Mouse (Mus musculus): ENCODE measurements at regions not wholly inside any gene's neighbourhood (a gene's known extent, or its start where the extent isn't known, plus 50 kb on each side); places are given as distances from the start of the nearest gene placed in this dataset.

DNA sequence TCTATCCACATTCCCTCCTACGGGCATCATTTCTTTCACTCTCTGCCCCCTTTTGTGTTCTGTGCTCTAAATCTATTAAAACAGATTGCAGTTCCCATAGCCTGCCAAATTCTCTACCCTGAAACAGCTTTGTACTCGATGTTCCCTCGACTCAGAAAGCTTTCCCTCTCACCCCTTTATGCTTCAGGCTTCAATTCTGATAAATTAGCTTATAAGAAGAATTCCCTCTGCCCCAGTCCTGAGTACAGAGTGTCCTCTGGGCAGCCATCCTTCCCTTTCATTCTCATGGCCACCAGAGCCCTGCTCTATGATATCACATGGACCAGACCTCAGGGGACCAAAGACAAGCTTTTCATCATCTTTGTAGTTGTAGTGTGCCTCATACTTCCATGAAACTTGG lies 163.6 kb downstream of the Cartpt start:
- Histone ChIP-seq H3K36me3 (ENCODE audit: control insufficient read depth, insufficient read depth, low read length) (no peaks in the 10 kb centered on the region), H3K9me3 (ENCODE audit: control insufficient read depth, low read length) (no peaks in the 10 kb centered on the region), H3K4me1 (ENCODE audit: control insufficient read depth, insufficient read depth, low read length) (no peaks in the 10 kb centered on the region), H3K27me3 (ENCODE audit: control insufficient read depth, insufficient read depth, low read length) (no peaks in the 10 kb centered on the region), H3K9ac (ENCODE audit: low read depth, low read length) (no peak overlapping the region), H3K4me2 (replicated peaks; ENCODE audit: low read depth, low read length) (no peak overlapping the region), H3K27ac (ENCODE audit: low read depth, low read length) (no peak overlapping the region), H3K4me3 (ENCODE audit: low read length) (no peak overlapping the region)
- WGBS = 78% methylated on average over 3 of the region's 3 CpGs
- no peak for ATAC-seq (ENCODE audit: low FRiP score, low TSS enrichment)

DNA sequence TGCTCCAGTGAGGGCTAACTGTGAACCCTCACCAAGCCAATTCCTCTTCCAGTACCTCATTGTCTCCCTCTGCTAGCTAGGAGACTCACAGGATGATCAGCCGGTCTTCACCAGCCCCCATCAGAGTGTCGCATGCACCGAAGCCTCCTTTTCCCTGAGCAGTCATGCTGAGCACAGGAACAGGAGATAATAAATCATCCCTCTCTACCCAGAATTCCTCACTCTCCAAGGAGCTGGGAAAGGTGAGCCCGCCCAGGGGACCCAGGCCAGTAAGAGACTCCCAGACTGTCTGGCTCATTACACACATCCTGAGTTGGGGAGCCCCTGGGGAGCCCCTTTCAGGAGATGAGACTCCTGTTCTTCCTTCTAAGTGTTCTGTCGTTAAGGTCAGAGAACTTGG lies 171.7 kb downstream of the Cartpt start:
- Histone ChIP-seq H3K4me2 (replicated peaks; ENCODE audit: low read depth, low read length) (no peak overlapping the region), H3K9ac (ENCODE audit: low read depth, low read length) (no peak overlapping the region), H3K4me1 (ENCODE audit: control insufficient read depth, insufficient read depth, low read length) (peaks cover 11% of the 10 kb centered on the region; the same call in 1 of the 2 replicates), H3K9me3 (ENCODE audit: control insufficient read depth, low read length) (no peaks in the 10 kb centered on the region), H3K27ac (ENCODE audit: low read depth, low read length) (no peak overlapping the region; the same call in 1 of the 2 replicates), H3K36me3 (ENCODE audit: control insufficient read depth, insufficient read depth, low read length) (no peaks in the 10 kb centered on the region), H3K27me3 (ENCODE audit: control insufficient read depth, insufficient read depth, low read length) (no peaks in the 10 kb centered on the region), H3K4me3 (ENCODE audit: low read length) (no peak overlapping the region)
- peak; percentile 92 for ATAC-seq (ENCODE audit: low FRiP score, low TSS enrichment)
- WGBS = 6% methylated on average over 5 of the region's 5 CpGs

DNA sequence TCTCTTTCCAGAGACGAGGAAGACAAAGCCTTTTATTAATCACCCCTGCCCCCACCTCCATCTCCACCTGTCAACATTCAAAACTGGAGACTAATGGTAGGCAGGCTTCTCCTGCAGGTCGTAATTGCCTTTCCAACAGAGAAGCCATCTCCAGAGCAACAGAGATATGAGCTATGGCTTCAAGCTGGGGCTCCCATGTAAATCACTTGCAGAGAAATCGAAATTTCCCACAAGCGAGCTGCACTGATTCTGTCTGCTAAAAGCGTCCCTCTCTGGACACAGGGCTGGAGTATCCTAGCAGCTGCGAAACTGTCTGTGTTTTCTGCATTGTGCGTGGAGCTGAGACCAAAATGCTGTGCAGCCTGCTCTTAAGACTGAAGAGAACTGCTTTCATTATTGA lies 176.6 kb downstream of the Cartpt start:
- H3K27me3 ChIP-seq (ENCODE audit: control insufficient read depth, insufficient read depth, low read length) = no peaks in the 10 kb centered on the region

DNA sequence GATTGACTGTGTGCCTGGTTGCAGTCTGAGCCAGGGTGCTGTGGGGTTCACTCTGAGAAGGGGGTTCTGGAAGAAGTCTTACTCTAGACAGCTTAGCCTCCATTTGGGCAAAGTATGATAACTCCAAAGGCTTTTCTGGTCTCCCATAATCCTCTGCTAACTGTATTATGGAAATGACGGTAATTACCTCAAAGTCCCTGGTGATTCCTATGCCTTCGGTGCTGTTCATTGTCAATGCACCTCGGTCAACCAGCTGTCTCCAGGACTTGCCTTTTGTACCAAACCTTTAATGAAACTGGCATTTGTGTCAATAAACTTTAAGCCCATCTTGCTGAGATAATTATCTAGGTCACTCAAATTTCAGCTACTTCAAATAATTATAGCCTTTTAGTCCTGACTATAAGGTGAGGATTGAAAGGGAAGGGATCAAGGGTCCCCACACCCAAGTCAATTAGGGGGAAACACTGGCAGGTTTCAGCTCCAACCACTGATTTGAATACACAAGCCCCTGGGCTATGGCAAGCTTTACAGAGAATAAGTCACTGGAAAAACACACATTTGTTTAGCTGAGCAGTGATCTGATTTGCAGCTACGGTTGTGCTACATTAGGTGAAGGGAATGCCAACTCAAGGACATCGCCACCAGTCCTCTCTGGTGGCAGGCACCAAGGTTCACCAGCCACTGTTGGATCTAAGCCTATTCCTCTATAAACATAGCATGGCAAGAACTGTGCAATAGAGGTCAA lies 177.5 kb downstream of the Cartpt start:
- Histone ChIP-seq H3K36me3 (ENCODE audit: control insufficient read depth, insufficient read depth, low read length) (no peaks in the 10 kb centered on the region), H3K4me3 (ENCODE audit: low read length) (no peak overlapping the region), H3K27ac (ENCODE audit: low read depth, low read length) (no peak overlapping the region), H3K27me3 (ENCODE audit: control insufficient read depth, insufficient read depth, low read length) (no peaks in the 10 kb centered on the region), H3K9ac (ENCODE audit: low read depth, low read length) (no peak overlapping the region), H3K9me3 (ENCODE audit: control insufficient read depth, low read length) (no peaks in the 10 kb centered on the region), H3K4me2 (replicated peaks; ENCODE audit: low read depth, low read length) (no peak overlapping the region), H3K4me1 (ENCODE audit: control insufficient read depth, insufficient read depth, low read length) (peaks cover 5% of the 10 kb centered on the region; the same call in 1 of the 2 replicates)
- 81% methylated on average over 5 of the region's 5 CpGs for WGBS
- ATAC-seq (ENCODE audit: low FRiP score, low TSS enrichment) = no peak

More for the DNA sequence above, 176.6 kb downstream of the Cartpt start:
- Histone ChIP-seq H3K36me3 (ENCODE audit: control insufficient read depth, insufficient read depth, low read length) (no peaks in the 10 kb centered on the region), H3K4me3 (ENCODE audit: low read length) (no peak overlapping the region), H3K9me3 (ENCODE audit: control insufficient read depth, low read length) (no peaks in the 10 kb centered on the region), H3K4me2 (replicated peaks; ENCODE audit: low read depth, low read length) (no peak overlapping the region), H3K9ac (ENCODE audit: low read depth, low read length) (no peak overlapping the region), H3K27ac (ENCODE audit: low read depth, low read length) (no peak overlapping the region), H3K4me1 (ENCODE audit: control insufficient read depth, insufficient read depth, low read length) (peaks cover 13% of the 10 kb centered on the region; the same call in 1 of the 2 replicates)
- WGBS = 50% methylated on average over 7 of the region's 7 CpGs
- ATAC-seq (ENCODE audit: low FRiP score, low TSS enrichment) = no peak

- Histone ChIP-seq H3K4me1 (ENCODE audit: control insufficient read depth, insufficient read depth, low read length) (0 out of 2 replicates have a peak, but pooled peaks cover 5% of the 10 kb centered on the region), H3K9ac (ENCODE audit: low read depth, low read length) (no peak overlapping the region), H3K27ac (ENCODE audit: low read depth, low read length) (no peak overlapping the region), H3K4me3 (ENCODE audit: low read length) (no peak overlapping the region), H3K27me3 (ENCODE audit: control insufficient read depth, insufficient read depth, low read length) (no peaks in the 10 kb centered on the region), H3K4me2 (replicated peaks; ENCODE audit: low read depth, low read length) (no peak overlapping the region), H3K36me3 (ENCODE audit: control insufficient read depth, insufficient read depth, low read length) (no peaks in the 10 kb centered on the region), H3K9me3 (ENCODE audit: control insufficient read depth, low read length) (no peaks in the 10 kb centered on the region)
- 29% methylated on average over 3 of the region's 3 CpGs for WGBS
- ATAC-seq (ENCODE audit: low FRiP score, low TSS enrichment) = no peak
Measured at GRCm38 (mm10) chr13:99720566-99720965, 180.3 kb downstream of the Cartpt start.

DNA sequence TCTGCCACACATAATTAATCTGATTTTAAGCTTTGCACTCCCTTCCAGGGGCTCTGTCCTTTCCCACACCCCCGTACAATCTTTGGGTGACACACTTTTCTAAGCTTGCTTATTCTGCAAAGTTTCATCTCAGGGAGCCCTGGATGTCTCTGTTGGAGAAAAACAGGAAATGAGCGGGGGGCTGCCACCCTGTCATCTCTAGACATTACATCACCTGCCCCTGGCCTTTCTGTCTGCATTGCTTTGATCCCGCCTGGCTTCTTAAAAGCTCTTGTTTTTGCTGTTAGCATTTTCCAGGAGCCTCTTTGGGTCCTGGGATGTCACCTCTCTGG lies 180.2 kb upstream of the Map1b start:
- Histone ChIP-seq H3K9ac (ENCODE audit: low read depth, low read length) (no peak overlapping the region), H3K4me2 (replicated peaks; ENCODE audit: low read depth, low read length) (no peak overlapping the region), H3K4me3 (ENCODE audit: low read length) (no peak overlapping the region), H3K9me3 (ENCODE audit: control insufficient read depth, low read length) (no peaks in the 10 kb centered on the region), H3K27me3 (ENCODE audit: control insufficient read depth, insufficient read depth, low read length) (no peaks in the 10 kb centered on the region), H3K27ac (ENCODE audit: low read depth, low read length) (no peak overlapping the region), H3K4me1 (ENCODE audit: control insufficient read depth, insufficient read depth, low read length) (no peaks in the 10 kb centered on the region), H3K36me3 (ENCODE audit: control insufficient read depth, insufficient read depth, low read length) (no peaks in the 10 kb centered on the region)
- ATAC-seq (ENCODE audit: low FRiP score, low TSS enrichment) = no peak
- 44% methylated on average over 3 of the region's 3 CpGs for WGBS

DNA sequence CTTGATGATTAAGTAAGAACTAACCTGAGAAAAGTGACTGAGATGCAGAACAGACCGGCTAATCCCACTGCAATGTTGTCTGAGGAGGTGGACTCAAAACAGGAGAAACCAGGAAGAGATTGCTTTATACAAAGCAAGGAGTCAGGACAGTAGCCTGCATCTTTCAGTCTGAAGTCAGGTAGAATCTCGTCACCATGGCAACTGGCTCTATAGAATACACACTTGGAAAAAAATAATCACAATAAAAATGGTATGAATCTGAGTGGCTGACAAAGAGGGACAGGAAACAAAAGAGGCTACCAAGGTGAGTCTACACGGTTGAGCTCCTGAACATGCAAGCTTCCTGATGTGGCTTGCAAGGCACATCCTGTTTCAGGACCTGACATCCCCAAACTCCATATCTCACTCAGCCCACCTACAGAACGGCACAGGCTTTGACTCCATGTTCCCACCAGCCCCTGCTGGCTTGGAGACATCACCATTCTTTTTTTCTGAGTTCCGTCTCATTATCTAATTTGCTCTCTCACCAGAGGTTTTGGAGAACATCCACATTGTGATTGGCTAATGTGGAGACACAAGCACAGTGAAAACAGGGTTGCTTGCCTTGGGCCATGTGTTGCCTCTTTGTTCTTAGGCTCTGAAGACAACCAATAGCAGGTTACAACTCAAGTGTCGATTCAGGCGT lies 179.7 kb upstream of the Map1b start:
- no peak overlapping the region for H3K27ac ChIP-seq (ENCODE audit: low read depth, low read length)
- no peaks in the 10 kb centered on the region for H3K36me3 ChIP-seq (ENCODE audit: control insufficient read depth, insufficient read depth, low read length)
- no peak overlapping the region for H3K4me3 ChIP-seq (ENCODE audit: low read length)
- 69% methylated on average over 7 of the region's 7 CpGs for WGBS
- ATAC-seq (ENCODE audit: low FRiP score, low TSS enrichment) = no peak
- no peaks in the 10 kb centered on the region for H3K27me3 ChIP-seq (ENCODE audit: control insufficient read depth, insufficient read depth, low read length)
- no peaks in the 10 kb centered on the region for H3K4me1 ChIP-seq (ENCODE audit: control insufficient read depth, insufficient read depth, low read length)
- no peak overlapping the region for H3K4me2 ChIP-seq (replicated peaks; ENCODE audit: low read depth, low read length)
- H3K9ac ChIP-seq (ENCODE audit: low read depth, low read length) = no peak overlapping the region
- H3K9me3 ChIP-seq (ENCODE audit: control insufficient read depth, low read length) = no peaks in the 10 kb centered on the region

DNA sequence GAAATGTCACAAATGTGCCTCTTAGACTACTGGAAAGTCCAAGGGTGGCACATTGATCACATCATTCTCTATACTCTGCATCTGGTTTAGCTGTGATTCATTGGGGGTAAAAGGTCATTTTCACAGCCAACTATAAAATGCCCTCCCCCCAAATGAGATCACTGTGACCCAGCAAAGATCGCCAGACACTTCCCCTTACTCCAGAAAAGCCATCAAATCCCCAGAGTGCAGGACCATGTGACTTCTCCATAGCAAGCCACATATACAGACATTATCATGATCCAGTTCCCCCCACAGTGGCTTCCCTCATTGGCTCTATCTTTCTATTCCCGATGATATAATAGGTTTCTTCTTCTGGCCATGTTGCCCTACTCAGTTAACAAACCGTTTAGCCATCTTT lies 163.6 kb upstream of the Map1b start:
- Histone ChIP-seq H3K4me3 (ENCODE audit: low read length) (no peak overlapping the region), H3K27me3 (ENCODE audit: control insufficient read depth, insufficient read depth, low read length) (no peaks in the 10 kb centered on the region), H3K9ac (ENCODE audit: low read depth, low read length) (no peak overlapping the region), H3K9me3 (ENCODE audit: control insufficient read depth, low read length) (no peaks in the 10 kb centered on the region), H3K36me3 (ENCODE audit: control insufficient read depth, insufficient read depth, low read length) (no peaks in the 10 kb centered on the region), H3K27ac (ENCODE audit: low read depth, low read length) (no peak overlapping the region), H3K4me2 (replicated peaks; ENCODE audit: low read depth, low read length) (no peak overlapping the region), H3K4me1 (ENCODE audit: control insufficient read depth, insufficient read depth, low read length) (no peaks in the 10 kb centered on the region)
- 80% methylated on average over 3 of the region's 3 CpGs for WGBS
- ATAC-seq (ENCODE audit: low FRiP score, low TSS enrichment) = no peak

DNA sequence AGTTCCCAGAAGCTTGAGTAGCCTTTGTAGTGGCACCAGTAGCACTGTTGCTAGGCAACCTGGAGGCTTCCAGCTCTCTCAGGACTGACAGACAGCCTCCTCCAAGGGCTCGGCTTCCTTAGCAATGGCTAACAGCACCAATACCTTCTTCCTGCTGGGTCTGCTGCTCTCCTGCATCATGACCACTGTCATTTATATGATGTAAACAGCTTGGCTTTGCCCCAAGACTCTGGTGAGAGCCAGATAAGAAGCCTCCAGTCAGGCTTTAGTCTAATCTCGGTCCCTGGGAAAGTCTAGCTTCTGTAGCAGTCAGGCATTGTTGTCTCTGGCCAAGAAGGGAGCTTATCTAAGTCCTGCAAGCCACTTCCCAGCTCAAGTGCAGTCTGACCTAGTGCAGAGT lies 163.1 kb upstream of the Map1b start:
- H3K27me3 ChIP-seq (ENCODE audit: control insufficient read depth, insufficient read depth, low read length) = no peaks in the 10 kb centered on the region
- no peaks in the 10 kb centered on the region for H3K9me3 ChIP-seq (ENCODE audit: control insufficient read depth, low read length)
- no peak overlapping the region for H3K9ac ChIP-seq (ENCODE audit: low read depth, low read length)
- 51% methylated on average over 2 of the region's 2 CpGs for WGBS
- ATAC-seq (ENCODE audit: low FRiP score, low TSS enrichment) = no peak
- no peak overlapping the region for H3K27ac ChIP-seq (ENCODE audit: low read depth, low read length)
- H3K4me1 ChIP-seq (ENCODE audit: control insufficient read depth, insufficient read depth, low read length) = no peaks in the 10 kb centered on the region
- H3K4me3 ChIP-seq (ENCODE audit: low read length) = no peak overlapping the region
- H3K36me3 ChIP-seq (ENCODE audit: control insufficient read depth, insufficient read depth, low read length) = no peaks in the 10 kb centered on the region
- H3K4me2 ChIP-seq (replicated peaks; ENCODE audit: low read depth, low read length) = no peak overlapping the region
